Mouse (Mus musculus) limb, embryonic 14.5 days (tissue): ENCODE results near the gene Fam92b. TPM values are rescaled to one million over a fixed set of nuclear protein-coding genes. Genes with fewer than 3 reads are reported as not detected.

Source experiments
- ATAC-seq: fragments of 200-750 bp; cut with Nextera tagmentation; 2 replicates; pipeline ENCODE4 v1.8.0; 2017; ENCODE audit warnings: low read depth, moderate number of reproducible peaks, moderate TSS enrichment; ENCODE audit not compliant: low FRiP score
- DNase-seq: peaks from one replicate; pipeline ENCODE4 v3.0.0-alpha.2; 2015; ENCODE audit warnings: low spot score
- H3K27ac ChIP-seq: fragments of 300-500 bp; sonication (generic); replicated peaks from 2 replicates; pipeline ENCODE4 v1.5.1; 2014; ENCODE audit warnings: low read depth, mild to moderate bottlenecking, low read length, moderate library complexity, mixed read lengths
- H3K27me3 ChIP-seq: fragments of 300-500 bp; sonication (generic); 2 replicates; pipeline ENCODE4 v1.6.1; 2014; ENCODE audit warnings: low read length, mixed read lengths; ENCODE audit not compliant: control insufficient read depth, insufficient read depth
- H3K36me3 ChIP-seq: fragments of 300-500 bp; sonication (generic); 2 replicates; pipeline ENCODE4 v1.6.1; 2014; ENCODE audit warnings: mild to moderate bottlenecking, low read length, moderate library complexity, mixed read lengths; ENCODE audit not compliant: control insufficient read depth, insufficient read depth
- H3K4me1 ChIP-seq: fragments of 300-500 bp; sonication (generic); 2 replicates; pipeline ENCODE4 v1.6.1; 2014; ENCODE audit warnings: antibody characterized with exemption, low read length, mixed read lengths; ENCODE audit not compliant: control insufficient read depth, insufficient read depth
- H3K4me2 ChIP-seq: fragments of 300-500 bp; sonication (generic); replicated peaks from 2 replicates; pipeline ENCODE4 v1.6.1; 2014; ENCODE audit warnings: low read depth, mild to moderate bottlenecking, low read length, moderate library complexity; ENCODE audit not compliant: severe bottlenecking
- H3K4me3 ChIP-seq: fragments of 300-500 bp; sonication (generic); replicated peaks from 2 replicates; pipeline ENCODE4 v1.5.1; 2014; ENCODE audit warnings: low read length
- H3K9ac ChIP-seq: fragments of 300-500 bp; sonication (generic); 2 replicates; pipeline ENCODE4 v1.6.1; 2014; ENCODE audit warnings: mild to moderate bottlenecking, low read depth, low read length, moderate library complexity; ENCODE audit not compliant: severe bottlenecking
- H3K9me3 ChIP-seq: fragments of 300-500 bp; sonication (generic); 2 replicates; pipeline ENCODE4 v1.6.1; 2016; ENCODE audit warnings: low read length; ENCODE audit not compliant: control insufficient read depth
- POLR2A ChIP-seq: fragments of 200-500 bp; IDR thresholded peaks from 2 replicates; pipeline ENCODE4 v1.8.0; 2012; ENCODE audit warnings: inconsistent platforms, mild to moderate bottlenecking, moderate library complexity, borderline replicate concordance; ENCODE audit not compliant: insufficient read depth, insufficient read length; ENCODE audit errors: extremely low read depth
- WGBS: fragments of 180-500 bp; shearing (Covaris S2); extraction: QIAGEN DNeasy Blood & Tissue Kit; methylation state at CpG from one replicate; pipeline ENCODE4 v1.1.7; 2014; 5-methylcytosine and 5-hydroxymethylcytosine counted together
- polyA plus RNA-seq, 2 experiments: library from polyadenylated mRNA; depleted of rRNA in 1 of 2; stranded (reverse) in 1 of 2; unstranded in 1 of 2; fragments of >200 nt; fragmentation: Nextera tagmentation in 1 of 2; extraction: Ambion mirVana in 1 of 2; gene quantifications; 2 replicates each; pipeline versions ENCODE4 v1.2.1 to v1.2.3; 2012 to 2014

Gene Fam92b
- polyA plus RNA-seq, 2 experiments, result not detected

- Histone ChIP-seq H3K9ac (no peak overlapping the region), H3K27ac (no peak overlapping the region), H3K9me3 (no peaks in the 10 kb centered on the region), H3K4me1 (peaks cover 6% of the 10 kb centered on the region; the same call in 1 of the 2 replicates), H3K27me3 (no peaks in the 10 kb centered on the region), H3K4me3 (no peak overlapping the region), H3K4me2 (no peak overlapping the region), H3K36me3 (no peaks in the 10 kb centered on the region)
- no peak for TF ChIP-seq POLR2A
- DNase-seq (no peak), ATAC-seq (no peak)
- 82% methylated on average over 8 of the region's 8 CpGs for WGBS
Observed at GRCm38 (mm10) chr8:120163376-120163775, 13.9 kb downstream of the Fam92b start.

GRCm38 (mm10) chr8:120162404-120162752, 14.9 kb downstream of the Fam92b start:
- Histone ChIP-seq H3K9me3 (no peaks in the 10 kb centered on the region), H3K27ac (no peak overlapping the region), H3K4me3 (no peak overlapping the region), H3K4me2 (no peak overlapping the region), H3K4me1 (no peaks in the 10 kb centered on the region), H3K36me3 (no peaks in the 10 kb centered on the region), H3K9ac (no peak overlapping the region), H3K27me3 (no peaks in the 10 kb centered on the region)
- TF ChIP-seq POLR2A, result no peak
- DNase-seq, result no peak
- ATAC-seq, result no peak
- WGBS, result 86% methylated on average over 5 of the region's 5 CpGs

GRCm38 (mm10) chr8:120161658-120162403, 15.4 kb downstream of the Fam92b start:
- no peak for TF ChIP-seq POLR2A
- no peaks in the 10 kb centered on the region for H3K36me3 ChIP-seq

GRCm38 (mm10) chr8:120160366-120160765, 16.9 kb downstream of the Fam92b start:
- TF ChIP-seq POLR2A, result no peak
- Histone ChIP-seq H3K36me3 (no peaks in the 10 kb centered on the region), H3K4me3 (no peak overlapping the region), H3K27me3 (no peaks in the 10 kb centered on the region), H3K9me3 (no peaks in the 10 kb centered on the region), H3K9ac (no peak overlapping the region), H3K27ac (no peak overlapping the region), H3K4me1 (no peaks in the 10 kb centered on the region), H3K4me2 (no peak overlapping the region)
- DNase-seq (no peak), ATAC-seq (no peak)
- WGBS, result 68% methylated on average over 8 of the region's 8 CpGs

More at GRCm38 (mm10) chr8:120161658-120162403, 15.4 kb downstream of the Fam92b start:
- H3K4me1 ChIP-seq, result no peaks in the 10 kb centered on the region
- H3K27ac ChIP-seq, result no peak overlapping the region
- H3K9ac ChIP-seq, result no peak overlapping the region
- no peak overlapping the region for H3K4me2 ChIP-seq
- H3K27me3 ChIP-seq, result no peaks in the 10 kb centered on the region
- ATAC-seq (no peak), DNase-seq (no peak)
- H3K4me3 ChIP-seq, result no peak overlapping the region
- WGBS, result 75% methylated on average over 16 of the region's 16 CpGs
- H3K9me3 ChIP-seq, result no peaks in the 10 kb centered on the region

GRCm38 (mm10) chr8:120152636-120153035, 24.6 kb downstream of the Fam92b start:
- no peak overlapping the region for H3K9ac ChIP-seq
- 30% methylated on average over 7 of the region's 7 CpGs for WGBS
- no peaks in the 10 kb centered on the region for H3K27me3 ChIP-seq
- TF ChIP-seq POLR2A, result no peak
- H3K4me1 ChIP-seq, result 0 out of 2 replicates have a peak, but pooled peaks cover 3% of the 10 kb centered on the region
- H3K9me3 ChIP-seq, result no peaks in the 10 kb centered on the region
- no peak overlapping the region for H3K4me2 ChIP-seq
- H3K4me3 ChIP-seq, result no peak overlapping the region
- no peaks in the 10 kb centered on the region for H3K36me3 ChIP-seq
- ATAC-seq (peak; percentile 63; the same call in 1 of the 2 replicates), DNase-seq (peak; percentile 37)
- H3K27ac ChIP-seq, result no peak overlapping the region
